Mouse (Mus musculus) spleen, adult 18-20 months (tissue): ENCODE measurements around the gene Nit1.

Experiments used
- DNase-seq, 2 experiments: peaks; one replicate each; pipeline ENCODE4 v3.0.0; 2022; ENCODE audit warnings: mixed read lengths in 2 of 2

The Nit1 gene

DNA sequence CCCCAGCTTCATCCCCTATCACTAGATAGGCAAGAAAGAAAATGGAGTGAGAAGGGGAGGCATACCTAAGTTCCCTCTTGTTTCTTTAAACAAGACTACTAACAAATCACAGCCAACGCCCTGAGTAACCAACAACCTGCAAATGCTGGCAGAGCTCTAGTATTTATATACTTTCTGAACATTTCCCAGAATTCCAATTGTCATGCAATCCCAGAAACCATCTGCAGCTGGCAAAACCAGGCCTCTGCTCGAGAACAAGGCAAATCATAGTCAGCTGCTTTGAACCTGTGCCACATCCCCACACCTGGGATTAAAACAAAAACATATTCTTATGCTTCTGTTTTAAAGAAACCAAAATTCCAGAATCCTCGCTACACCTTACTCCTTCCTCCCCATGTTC, 52.1 kb downstream of the Nit1 start:
- DNase-seq, result no peak

DNA sequence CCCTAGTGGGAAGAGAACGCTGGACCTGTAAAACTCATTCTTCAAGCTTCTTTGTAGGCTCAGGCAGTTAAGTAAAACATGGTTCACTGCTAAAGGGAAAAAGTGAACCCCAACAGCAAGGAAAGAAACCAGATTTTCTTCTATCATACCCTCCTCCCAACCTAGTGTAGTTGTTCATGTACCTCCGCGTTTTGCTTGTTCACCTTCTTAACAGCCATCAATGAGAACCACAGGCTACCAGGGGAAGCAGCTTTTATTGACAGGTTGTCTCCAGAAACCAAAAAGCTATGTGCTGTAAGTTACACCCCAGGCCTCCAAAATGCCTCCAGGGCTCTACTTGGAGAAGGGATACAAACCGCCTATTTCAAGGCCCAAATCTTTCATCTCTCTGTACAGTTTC, 57.1 kb downstream of the Nit1 start:
- no peak for DNase-seq
